ENCODE assay signal across 21 mouse cellular contexts in the genomic region with DNA sequence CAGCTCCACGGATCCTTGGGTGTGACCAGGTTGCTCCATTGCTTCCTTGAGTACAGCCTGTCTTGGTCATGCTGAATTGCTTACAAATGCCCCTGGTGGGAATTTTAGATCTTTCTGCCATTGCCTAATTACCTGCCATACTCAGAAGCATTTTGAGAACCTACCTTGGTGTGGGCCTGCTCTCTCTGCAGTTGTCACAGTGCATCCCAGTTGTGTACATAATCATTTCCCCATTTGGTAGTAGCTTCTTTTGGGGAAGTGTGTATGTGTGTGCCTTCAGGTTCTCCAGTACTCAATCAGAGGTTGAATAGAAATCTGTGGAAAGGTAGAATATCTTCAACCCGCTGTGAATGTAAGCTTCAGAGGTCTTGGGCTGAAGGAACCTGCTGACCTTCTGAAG. TPM values are rescaled to one million over a fixed set of nuclear protein-coding genes. Genes with fewer than 3 reads are reported as not detected.
A peak's percentile ranks its signal among the peaks of the same experiment; 100 is the strongest.
DNase-seq lines count a peak whose midpoint lies in the region; ATAC-seq and TF ChIP-seq lines count a peak whose summit lies in the region.
"Had no signal": no experiment of that assay in that cellular context is flagged by ENCODE, and none has a peak within 500 bp of the region (broad histone marks: within the 10 kb centered on the region; RNA-seq: fewer than 3 reads in every experiment).

No protein-coding gene starts in this region.

- H3K9me3 ChIP-seq in liver, postnatal 0 days (ENCODE audit: low read length) = no peaks in the 10 kb centered on the region
- H3K9me3 ChIP-seq in liver, embryonic 12.5 days (replicated peaks) = no peaks in the 10 kb centered on the region
- H3K9me3 ChIP-seq: embryonic facial prominence, embryonic 10.5 days; embryonic facial prominence, embryonic 12.5 days; forebrain, embryonic 13.5 days; forebrain, embryonic 15.5 days had no signal

- no peaks in the 10 kb centered on the region for H3K27me3 ChIP-seq in liver, postnatal 0 days (ENCODE audit: insufficient read depth, low read length)
- no peaks in the 10 kb centered on the region for H3K27me3 ChIP-seq in liver, embryonic 12.5 days (replicated peaks)
- H3K27me3 ChIP-seq: embryonic facial prominence, embryonic 12.5 days; forebrain, embryonic 13.5 days; forebrain, embryonic 15.5 days had no signal

- ATAC-seq in liver, postnatal 0 days = 0 out of 2 replicates have a peak, but pooled peaks have one; percentile 27
- ATAC-seq in liver, embryonic 12.5 days = no peak
- ATAC-seq in granulocyte monocyte progenitor cell, adult 5-6 weeks (replicated peaks; ENCODE audit: poor library complexity, severe bottlenecking) = 0 out of 2 replicates have a peak, but pooled peaks have one; percentile 7
- ATAC-seq in megakaryocyte, adult 5-6 weeks (ENCODE audit: poor library complexity, severe bottlenecking) = peak; percentile 67
- ATAC-seq: forebrain, embryonic 13.5 days; forebrain, embryonic 15.5 days had no signal

- no peak for DNase-seq in liver, postnatal 0 days
- DNase-seq in gastrocnemius, adult 18-20 months (ENCODE audit: low spot score) = no peak
- DNase-seq in adipocyte (ENCODE audit: low spot score) = no peak
- DNase-seq: adrenal gland, adult 8-10 months; adrenal gland, postnatal 14 days; adrenal gland, postnatal 36 days; cerebellum, adult 11-12 months; cerebellum, adult 2 months; cerebellum, adult 9-10 months; cerebellum, postnatal 10 days; cerebellum, postnatal 25 days had no signal

- H3K4me2 ChIP-seq in liver, postnatal 0 days (ENCODE audit: low read depth, low read length) = no peak overlapping the region
- no peak overlapping the region for H3K4me2 ChIP-seq in liver, embryonic 12.5 days
- H3K4me2 ChIP-seq: embryonic facial prominence, embryonic 12.5 days; forebrain, embryonic 13.5 days; forebrain, embryonic 15.5 days had no signal

- no peak overlapping the region for H3K4me3 ChIP-seq in liver, postnatal 0 days (ENCODE audit: low read depth, low read length)
- H3K4me3 ChIP-seq in liver, embryonic 12.5 days = no peak overlapping the region
- H3K4me3 ChIP-seq: embryonic facial prominence, embryonic 10.5 days; embryonic facial prominence, embryonic 12.5 days; forebrain, embryonic 13.5 days; forebrain, embryonic 15.5 days had no signal

- no peak for TF ChIP-seq EP300 in liver, postnatal 0 days (IDR thresholded peaks at IDR 0.05; ENCODE audit: low read depth)

- H3K36me3 ChIP-seq in liver, postnatal 0 days (replicated peaks; ENCODE audit: insufficient read depth, low read length) = peaks cover 73% of the 10 kb centered on the region
- H3K36me3 ChIP-seq in liver, embryonic 12.5 days = peaks cover 87% of the 10 kb centered on the region

- no peak overlapping the region for H3K9ac ChIP-seq in liver, postnatal 0 days (replicated peaks)
- H3K9ac ChIP-seq in liver, embryonic 12.5 days = no peak overlapping the region
- H3K9ac ChIP-seq: embryonic facial prominence, embryonic 12.5 days; forebrain, embryonic 13.5 days; forebrain, embryonic 15.5 days had no signal

- no peaks in the 10 kb centered on the region for H3K4me1 ChIP-seq in liver, postnatal 0 days (ENCODE audit: insufficient read depth)
- H3K4me1 ChIP-seq in liver, embryonic 12.5 days = no peaks in the 10 kb centered on the region
- H3K4me1 ChIP-seq: embryonic facial prominence, embryonic 10.5 days; embryonic facial prominence, embryonic 12.5 days; forebrain, embryonic 13.5 days; forebrain, embryonic 15.5 days had no signal

- H3K27ac ChIP-seq in liver, postnatal 0 days (ENCODE audit: low read depth) = no peak overlapping the region
- H3K27ac ChIP-seq in liver, embryonic 12.5 days = no peak overlapping the region
- H3K27ac ChIP-seq: embryonic facial prominence, embryonic 10.5 days; embryonic facial prominence, embryonic 12.5 days; forebrain, embryonic 13.5 days; forebrain, embryonic 15.5 days had no signal

- TF ChIP-seq CTCF in liver, postnatal 0 days (IDR thresholded peaks at IDR 0.05; ENCODE audit: low read depth) = no peak

- WGBS in liver, postnatal 0 days (ENCODE audit: insufficient replicate concordance) = 88% methylated on average over 2 of the region's 2 CpGs
- WGBS in liver, embryonic 12.5 days (ENCODE audit: insufficient replicate concordance) = 92% methylated on average over 2 of the region's 2 CpGs

RNA-seq across cellular contexts. Expression of gene Oca2, which starts 36.3 kb away (rescaled TPM):
- polyA plus RNA-seq in liver, postnatal 0 days (2015; fragmentation: Nextera tagmentation; extraction: Ambion mirVana) = not detected in 2 replicates
- polyA plus RNA-seq in liver, embryonic 12.5 days (2016; fragmentation: Nextera tagmentation; extraction: Ambion mirVana) = not detected in 2 replicates
- total RNA-seq in granulocyte monocyte progenitor cell, adult 5-6 weeks (2014; fragmentation: Nextera tagmentation) = not detected in 2 replicates
- not detected in 2 replicates for total RNA-seq in granulocyte monocyte progenitor cell, adult 5-6 weeks (2017)
- not detected in 2 replicates for total RNA-seq in megakaryocyte, adult 5-6 weeks (2015)
- not detected in 2 replicates for total RNA-seq in megakaryocyte, adult 5-6 weeks (2017)
- not detected for total RNA-seq in gastrocnemius, adult 18-20 months (2021)
- total RNA-seq: ES-E14, MEL had no signal
- polyA plus RNA-seq: C2C12 had no signal
